Mouse (Mus musculus) liver, embryonic 11.5 days (tissue): Measurements from ENCODE around the gene Irf2. TPM values are rescaled to one million over a fixed set of nuclear protein-coding genes. Genes with fewer than 3 reads are reported as not detected.

ENCODE experiments used
- ATAC-seq: fragments of 200-750 bp; cut with Nextera tagmentation; replicated peaks from 2 replicates; pipeline ENCODE4 v1.8.0; 2017; ENCODE audit warnings: moderate number of reproducible peaks, mild to moderate bottlenecking, moderate TSS enrichment, moderate library complexity; ENCODE audit not compliant: low FRiP score
- DNase-seq: peaks from one replicate; pipeline ENCODE4 v3.0.0-alpha.2; 2017; ENCODE audit warnings: low spot score
- H3K27ac ChIP-seq: fragments of 300-500 bp; sonication (generic); 2 replicates; pipeline ENCODE4 v1.5.1; 2014; ENCODE audit warnings: mild to moderate bottlenecking, low read depth, low read length, control low read depth
- H3K27me3 ChIP-seq: fragments of 300-500 bp; sonication (generic); replicated peaks from 2 replicates; pipeline ENCODE4 v1.6.1; 2014; ENCODE audit warnings: low read length, mixed read lengths; ENCODE audit not compliant: control insufficient read depth, insufficient read depth
- H3K36me3 ChIP-seq: fragments of 300-500 bp; sonication (generic); 2 replicates; pipeline ENCODE4 v1.6.1; 2014; ENCODE audit warnings: mild to moderate bottlenecking, low read length, moderate library complexity, mixed read lengths; ENCODE audit not compliant: control insufficient read depth, insufficient read depth
- H3K4me1 ChIP-seq: fragments of 300-500 bp; sonication (generic); replicated peaks from 2 replicates; pipeline ENCODE4 v1.6.1; 2014; ENCODE audit warnings: low read length, mixed read lengths; ENCODE audit not compliant: control insufficient read depth, insufficient read depth
- H3K4me2 ChIP-seq: fragments of 300-500 bp; sonication (generic); 2 replicates; pipeline ENCODE4 v1.6.1; 2014; ENCODE audit warnings: mild to moderate bottlenecking, control low read depth, moderate library complexity
- H3K4me3 ChIP-seq: fragments of 300-500 bp; sonication (generic); 2 replicates; pipeline ENCODE4 v1.5.1; 2014; ENCODE audit warnings: low read depth, low read length, control low read depth
- H3K9ac ChIP-seq: fragments of 300-500 bp; sonication (generic); 2 replicates; pipeline ENCODE4 v1.6.1; 2014; ENCODE audit warnings: low read depth, low read length, control low read depth
- H3K9me3 ChIP-seq: fragments of 300-500 bp; sonication (generic); 2 replicates; pipeline ENCODE4 v1.6.1; 2016; ENCODE audit warnings: low read length, inconsistent platforms, mixed read lengths; ENCODE audit not compliant: control insufficient read depth
- WGBS: fragments of 180-500 bp; shearing (Covaris S2); extraction: QIAGEN DNeasy Blood & Tissue Kit; methylation state at CpG from one replicate; pipeline ENCODE4 v1.1.7; 2014; 5-methylcytosine and 5-hydroxymethylcytosine counted together
- polyA plus RNA-seq: library from polyadenylated mRNA; unstranded; fragments of >200 nt; fragmentation: Nextera tagmentation; extraction: Ambion mirVana; gene quantifications from 2 replicates; pipeline ENCODE4 v1.2.1, GENCODE M21; 2014

Gene Irf2
- polyA plus RNA-seq, 1 experiment from 2014 or later, result 19.7 TPM

DNA sequence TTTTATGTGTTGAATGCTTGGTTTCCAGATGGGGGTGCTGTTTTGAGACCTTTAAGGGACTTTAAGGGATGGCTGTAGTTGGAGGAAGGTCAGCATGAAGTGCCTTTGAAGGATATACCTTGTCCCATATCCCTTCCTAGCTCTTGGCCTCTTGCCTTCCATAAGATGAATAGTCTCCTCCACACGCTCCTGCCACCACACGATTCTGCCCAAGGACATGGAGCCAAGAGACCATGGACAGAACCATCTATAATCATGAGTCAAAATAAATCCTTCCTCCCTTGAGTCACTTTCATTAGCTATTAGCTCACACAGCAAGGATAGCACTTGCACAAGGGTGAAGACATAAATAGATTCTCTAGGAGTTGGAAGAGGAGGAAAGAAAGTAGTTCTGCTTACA, 146.3 kb downstream of the Irf2 start:
- DNase-seq, result no peak
- H3K4me3 ChIP-seq, result no peak overlapping the region

DNA sequence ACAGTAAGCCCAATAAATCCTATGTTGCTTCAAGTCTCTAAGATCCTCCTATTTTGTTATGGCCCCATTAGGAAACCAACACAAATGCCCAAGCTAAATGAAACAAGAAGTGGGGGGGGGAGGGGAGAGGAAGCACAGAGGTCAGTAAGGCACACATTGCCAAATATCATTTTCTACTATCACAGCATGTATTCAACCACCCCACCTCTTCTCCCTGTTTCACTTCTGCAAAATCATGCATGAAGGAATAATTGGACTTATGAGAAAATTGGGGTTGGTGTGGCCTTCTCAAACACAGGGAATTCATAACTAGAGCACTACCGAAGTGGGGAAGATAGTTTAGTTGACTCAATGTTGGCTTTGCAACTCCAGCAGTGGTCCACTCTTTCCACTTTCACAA, 146.7 kb downstream of the Irf2 start:
- H3K27ac ChIP-seq, result no peak overlapping the region
- peaks cover 8% of the 10 kb centered on the region for H3K4me1 ChIP-seq
- H3K9me3 ChIP-seq, result no peaks in the 10 kb centered on the region
- ATAC-seq, result no peak
- no peak overlapping the region for H3K4me2 ChIP-seq
- DNase-seq, result no peak
- H3K27me3 ChIP-seq, result no peaks in the 10 kb centered on the region
- no peaks in the 10 kb centered on the region for H3K36me3 ChIP-seq
- 87% methylated on average over 1 of the region's 1 CpGs for WGBS
- no peak overlapping the region for H3K9ac ChIP-seq
- no peak overlapping the region for H3K4me3 ChIP-seq

More for the DNA sequence above, 146.3 kb downstream of the Irf2 start:
- Histone ChIP-seq H3K9ac (no peak overlapping the region), H3K27ac (no peak overlapping the region), H3K4me2 (no peak overlapping the region), H3K9me3 (no peaks in the 10 kb centered on the region), H3K36me3 (no peaks in the 10 kb centered on the region), H3K4me1 (peaks cover 8% of the 10 kb centered on the region), H3K27me3 (no peaks in the 10 kb centered on the region)
- 89% methylated on average over 2 of the region's 2 CpGs for WGBS
- ATAC-seq, result no peak

DNA sequence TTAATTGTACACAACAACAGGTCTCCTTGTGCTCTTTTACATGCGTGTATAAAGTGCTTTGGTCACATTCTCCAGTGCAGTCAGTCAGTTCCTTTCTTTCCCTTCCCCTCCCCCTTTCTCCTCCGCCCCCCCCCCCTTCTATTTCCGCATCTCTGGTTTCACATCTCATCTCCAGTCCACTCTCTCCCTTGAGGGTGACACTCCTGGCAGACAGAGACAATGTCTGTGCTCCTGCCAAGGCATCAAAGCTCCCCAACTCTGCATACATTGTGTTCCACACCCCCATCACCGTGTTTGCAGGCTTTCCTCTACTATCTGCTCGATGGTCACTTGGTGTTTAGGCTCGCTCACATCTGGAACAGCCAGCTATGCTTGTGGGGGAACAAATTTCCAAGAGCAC, 147.9 kb downstream of the Irf2 start:
- WGBS, result 65% methylated on average over 6 of the region's 6 CpGs

DNA sequence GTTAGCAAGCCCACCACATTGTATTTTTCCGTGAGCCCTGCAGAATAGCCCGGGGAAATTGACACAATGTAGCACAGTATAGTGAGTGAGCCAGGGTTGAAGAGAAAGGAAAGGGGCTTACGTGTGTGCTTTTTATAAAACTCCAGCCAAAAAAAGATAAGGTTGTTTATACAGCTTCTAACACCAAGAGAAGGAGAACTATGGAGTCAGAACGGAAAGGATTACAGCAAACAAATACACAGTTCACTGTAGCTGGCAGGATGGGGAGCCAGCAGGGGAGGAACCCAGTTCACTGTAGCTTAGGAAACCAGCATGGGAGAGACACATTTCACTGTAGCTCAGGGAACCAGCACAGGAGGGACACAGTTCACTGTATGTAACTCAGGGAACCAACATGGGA, 149.0 kb downstream of the Irf2 start:
- DNase-seq (no peak), ATAC-seq (no peak)
- Histone ChIP-seq H3K4me1 (peaks cover 8% of the 10 kb centered on the region), H3K4me2 (no peak overlapping the region), H3K27ac (no peak overlapping the region), H3K36me3 (no peaks in the 10 kb centered on the region), H3K9me3 (no peaks in the 10 kb centered on the region), H3K9ac (no peak overlapping the region), H3K27me3 (no peaks in the 10 kb centered on the region), H3K4me3 (no peak overlapping the region)
- WGBS, result 55% methylated on average over 4 of the region's 4 CpGs

More for the DNA sequence above, 147.9 kb downstream of the Irf2 start:
- no peak for DNase-seq
- Histone ChIP-seq H3K4me2 (no peak overlapping the region), H3K4me1 (peaks cover 8% of the 10 kb centered on the region), H3K9ac (no peak overlapping the region), H3K4me3 (no peak overlapping the region), H3K27ac (no peak overlapping the region), H3K27me3 (no peaks in the 10 kb centered on the region), H3K36me3 (no peaks in the 10 kb centered on the region), H3K9me3 (no peaks in the 10 kb centered on the region)
- ATAC-seq, result no peak

DNA sequence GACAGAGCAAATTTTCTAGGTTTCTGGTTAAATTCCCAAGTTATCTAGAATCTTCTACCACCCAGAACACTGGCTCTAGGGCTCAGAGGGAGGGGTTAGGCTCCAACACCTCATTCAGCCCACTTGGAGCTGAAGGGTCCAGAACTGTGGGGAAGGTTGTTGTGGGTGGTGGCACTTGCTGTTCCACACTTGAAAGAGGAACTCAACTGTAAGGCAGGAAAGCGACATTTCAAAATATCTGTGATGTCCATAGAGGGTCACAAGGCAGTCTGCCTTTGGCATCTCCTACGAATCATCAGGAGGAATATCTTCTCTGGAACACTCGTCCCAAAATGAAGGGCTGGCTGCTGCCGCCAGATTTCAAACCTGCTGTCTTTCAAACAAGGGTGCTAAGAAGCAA, 150.7 kb downstream of the Irf2 start:
- no peak for DNase-seq

DNA sequence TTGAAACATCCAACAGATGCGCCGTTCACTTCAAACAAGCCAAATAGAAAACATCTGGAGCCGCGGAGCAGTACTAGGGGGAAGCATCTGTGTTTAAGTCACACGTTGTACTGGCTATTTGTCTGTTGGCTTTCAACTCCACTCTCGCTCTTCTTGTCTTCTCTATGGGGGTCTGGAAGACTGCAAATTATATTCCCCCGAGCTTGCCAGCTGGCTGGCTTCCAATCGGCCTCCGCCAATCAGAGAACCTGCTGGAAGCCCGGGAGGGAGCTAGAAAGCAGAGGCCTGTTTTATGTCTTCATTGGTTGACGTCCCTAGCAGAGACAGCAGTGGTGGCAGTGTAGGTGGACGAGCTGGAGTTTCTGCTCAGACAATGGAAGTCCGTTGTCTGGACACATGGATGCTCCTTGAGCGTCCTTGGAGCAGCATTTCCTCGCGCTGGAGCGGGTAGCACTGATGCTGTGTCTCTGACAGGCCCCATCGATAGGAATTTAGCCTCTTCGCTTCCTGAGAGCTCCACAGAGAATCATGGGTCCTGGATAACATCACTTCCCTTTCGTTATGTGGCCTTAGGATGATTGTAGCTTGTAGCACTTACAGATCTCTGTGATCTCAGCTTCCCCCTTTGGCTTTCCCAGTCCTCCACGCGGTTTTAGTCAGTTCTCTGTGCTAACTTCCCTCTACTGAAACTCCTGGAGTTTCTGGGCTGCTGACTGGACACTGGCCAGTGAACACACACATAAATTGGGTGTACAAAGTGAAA, 153.2 kb downstream of the Irf2 start:
- H3K4me1 ChIP-seq, result peaks cover 8% of the 10 kb centered on the region
- H3K27ac ChIP-seq, result peak overlapping the region; percentile 56; the same call in 1 of the 2 replicates
- 0 out of 2 replicates have a peak, but pooled peaks have one; percentile 12 for ATAC-seq
- 65% methylated on average over 22 of the region's 22 CpGs for WGBS
- 0 out of 2 replicates have a peak overlapping the region, but pooled peaks have one; percentile 18 for H3K4me2 ChIP-seq
- H3K27me3 ChIP-seq, result no peaks in the 10 kb centered on the region
- H3K36me3 ChIP-seq, result no peaks in the 10 kb centered on the region
- no peak overlapping the region for H3K4me3 ChIP-seq
- DNase-seq, result peak; percentile 47
- H3K9me3 ChIP-seq, result no peaks in the 10 kb centered on the region
- H3K9ac ChIP-seq, result no peak overlapping the region

More for the DNA sequence above, 150.7 kb downstream of the Irf2 start:
- Histone ChIP-seq H3K9me3 (no peaks in the 10 kb centered on the region), H3K27me3 (no peaks in the 10 kb centered on the region), H3K4me2 (no peak overlapping the region), H3K4me1 (peaks cover 8% of the 10 kb centered on the region), H3K27ac (no peak overlapping the region), H3K4me3 (no peak overlapping the region), H3K9ac (no peak overlapping the region), H3K36me3 (no peaks in the 10 kb centered on the region)
- ATAC-seq, result no peak
- 62% methylated on average over 4 of the region's 4 CpGs for WGBS

DNA sequence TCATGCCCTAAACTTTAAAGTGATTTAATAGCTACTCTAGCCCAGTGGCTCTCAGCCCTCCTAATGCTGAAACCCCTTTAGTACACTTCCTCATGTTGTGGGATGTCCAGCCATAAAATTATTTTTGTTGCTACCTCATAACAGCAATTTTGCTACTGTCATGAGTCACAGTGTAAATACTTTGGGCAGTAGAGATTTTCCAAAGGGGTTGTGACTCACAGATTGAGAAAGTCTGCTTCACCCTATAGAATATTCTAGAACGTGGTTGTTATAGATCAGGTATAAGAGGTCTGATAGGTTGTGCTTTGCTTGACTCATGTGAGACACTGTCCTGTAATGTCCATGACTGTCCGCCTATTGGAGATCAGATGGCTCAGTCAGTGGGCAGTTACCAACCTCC, 154.9 kb downstream of the Irf2 start:
- WGBS, result 81% methylated on average over 2 of the region's 2 CpGs
- Histone ChIP-seq H3K4me1 (no peaks in the 10 kb centered on the region), H3K27me3 (no peaks in the 10 kb centered on the region), H3K4me2 (no peak overlapping the region), H3K27ac (no peak overlapping the region), H3K9me3 (no peaks in the 10 kb centered on the region), H3K36me3 (no peaks in the 10 kb centered on the region), H3K4me3 (no peak overlapping the region), H3K9ac (no peak overlapping the region)
- ATAC-seq (no peak), DNase-seq (no peak)

DNA sequence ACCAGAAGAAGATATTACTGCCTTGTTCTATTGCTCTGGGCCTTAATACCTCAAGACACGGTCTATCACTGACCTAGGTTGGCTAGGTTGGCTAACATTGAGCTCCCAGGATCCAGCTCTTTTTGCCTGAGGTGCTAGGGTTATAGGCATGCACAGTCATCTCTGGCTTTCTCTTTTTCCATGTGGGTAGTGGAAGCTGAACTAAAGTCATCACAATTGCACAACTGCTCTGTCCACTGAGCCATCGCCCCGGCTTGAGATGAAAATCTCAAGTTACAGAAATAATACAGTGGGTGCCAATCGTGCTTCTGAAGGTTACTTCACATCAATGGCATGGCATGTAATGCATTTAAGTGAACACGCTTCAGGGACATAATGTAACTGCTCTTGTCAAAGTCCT, 156.5 kb downstream of the Irf2 start:
- Histone ChIP-seq H3K4me3 (no peak overlapping the region), H3K9me3 (no peaks in the 10 kb centered on the region), H3K27ac (no peak overlapping the region), H3K4me1 (no peaks in the 10 kb centered on the region), H3K27me3 (no peaks in the 10 kb centered on the region), H3K9ac (no peak overlapping the region), H3K4me2 (no peak overlapping the region), H3K36me3 (no peaks in the 10 kb centered on the region)
- DNase-seq, result no peak
- no peak for ATAC-seq
- WGBS, result 84% methylated on average over 5 of the region's 5 CpGs

DNA sequence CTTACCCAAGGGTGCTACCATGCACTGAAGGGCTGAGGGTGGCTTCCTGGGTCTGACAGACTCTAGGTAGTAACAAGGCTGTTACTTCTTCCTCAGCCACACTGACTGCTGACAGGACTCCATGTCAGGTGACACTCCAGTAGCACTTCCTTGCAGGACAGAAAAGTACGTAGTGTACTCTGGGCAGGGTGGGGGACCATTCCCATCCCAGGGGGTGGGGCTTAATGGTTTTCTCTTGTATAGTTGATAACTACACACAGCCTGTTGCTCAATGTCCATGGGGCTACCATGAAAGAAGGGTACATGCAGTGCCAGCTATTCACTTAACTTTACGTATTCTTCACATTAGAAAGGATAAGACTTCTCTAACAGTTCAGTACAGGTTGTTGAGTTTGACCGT, 157.2 kb downstream of the Irf2 start:
- H3K27me3 ChIP-seq, result no peaks in the 10 kb centered on the region
- H3K4me3 ChIP-seq, result no peak overlapping the region
- DNase-seq (no peak), ATAC-seq (no peak)
- H3K36me3 ChIP-seq, result no peaks in the 10 kb centered on the region
- H3K4me2 ChIP-seq, result no peak overlapping the region
- no peaks in the 10 kb centered on the region for H3K9me3 ChIP-seq
- no peak overlapping the region for H3K9ac ChIP-seq
- WGBS, result 80% methylated on average over 3 of the region's 3 CpGs
- no peak overlapping the region for H3K27ac ChIP-seq
- H3K4me1 ChIP-seq, result no peaks in the 10 kb centered on the region
